Mouse (Mus musculus) stomach, postnatal 0 days (tissue): ENCODE results near the gene Izumo2. TPM values are rescaled to one million over a fixed set of nuclear protein-coding genes. Genes with fewer than 3 reads are reported as not detected.
A peak's percentile ranks its signal among the peaks of the same experiment; 100 is the strongest.
"Not testable (repeated sequence)": the region's sequence is repeated elsewhere in the genome, so short reads cannot be mapped to it uniquely, and the experiment has no call there.

Experiments used
- ATAC-seq: fragments of 200-750 bp; cut with Nextera tagmentation; 2 replicates; pipeline ENCODE4 v1.8.0; 2017; ENCODE audit not compliant: low FRiP score, low TSS enrichment
- DNase-seq: peaks from one replicate; pipeline ENCODE4 v3.0.0-alpha.2; 2016; ENCODE audit warnings: low spot score
- H3K27ac ChIP-seq: fragments of 300-500 bp; sonication (generic); replicated peaks from 2 replicates; pipeline ENCODE4 v1.5.1; 2014; ENCODE audit warnings: mild to moderate bottlenecking, control low read depth
- H3K27me3 ChIP-seq: fragments of 300-500 bp; sonication (generic); 2 replicates; pipeline ENCODE4 v1.6.1; 2014; ENCODE audit warnings: low read length; ENCODE audit not compliant: control insufficient read depth, insufficient read depth
- H3K36me3 ChIP-seq: fragments of 300-500 bp; sonication (generic); 2 replicates; pipeline ENCODE4 v1.6.1; 2014; ENCODE audit warnings: low read length, mixed read lengths; ENCODE audit not compliant: control insufficient read depth, insufficient read depth
- H3K4me1 ChIP-seq: fragments of 300-500 bp; sonication (generic); replicated peaks from 2 replicates; pipeline ENCODE4 v1.6.1; 2014; ENCODE audit warnings: antibody characterized with exemption; ENCODE audit not compliant: control insufficient read depth, insufficient read depth
- H3K4me2 ChIP-seq: fragments of 300-500 bp; sonication (generic); replicated peaks from 2 replicates; pipeline ENCODE4 v1.6.1; 2014; ENCODE audit warnings: low read depth, mild to moderate bottlenecking, control low read depth, moderate library complexity
- H3K4me3 ChIP-seq: fragments of 300-500 bp; sonication (generic); 2 replicates; pipeline ENCODE4 v1.5.1; 2014; ENCODE audit warnings: low read depth, low read length, control low read depth
- H3K9ac ChIP-seq: fragments of 300-500 bp; sonication (generic); 2 replicates; pipeline ENCODE4 v1.6.1; 2014; ENCODE audit warnings: mild to moderate bottlenecking, low read length, control low read depth, mixed read lengths
- H3K9me3 ChIP-seq: fragments of 300-500 bp; sonication (generic); 2 replicates; pipeline ENCODE4 v1.6.1; 2016; ENCODE audit warnings: low read length; ENCODE audit not compliant: control insufficient read depth
- CTCF ChIP-seq: IDR thresholded peaks from 2 replicates; pipeline ENCODE4 v1.5.1; 2016; ENCODE audit warnings: antibody characterized with exemption, low read depth, mild to moderate bottlenecking, moderate library complexity
- EP300 ChIP-seq: optimal IDR thresholded peaks from 2 replicates; pipeline ENCODE3; 2016; ENCODE audit warnings: antibody characterized with exemption
- WGBS: fragments of 180-500 bp; shearing (Covaris S2); extraction: QIAGEN DNeasy Blood & Tissue Kit; methylation state at CpG from one replicate; pipeline ENCODE4 v1.1.7; 2014; 5-methylcytosine and 5-hydroxymethylcytosine counted together
- polyA plus RNA-seq: library from polyadenylated mRNA; unstranded; fragments of >200 nt; fragmentation: Nextera tagmentation; extraction: Ambion mirVana; gene quantifications from 2 replicates; pipeline ENCODE4 v1.2.1, GENCODE M21; 2015

Gene Izumo2
- polyA plus RNA-seq, 1 experiment from 2014 or later, result not detected

DNA sequence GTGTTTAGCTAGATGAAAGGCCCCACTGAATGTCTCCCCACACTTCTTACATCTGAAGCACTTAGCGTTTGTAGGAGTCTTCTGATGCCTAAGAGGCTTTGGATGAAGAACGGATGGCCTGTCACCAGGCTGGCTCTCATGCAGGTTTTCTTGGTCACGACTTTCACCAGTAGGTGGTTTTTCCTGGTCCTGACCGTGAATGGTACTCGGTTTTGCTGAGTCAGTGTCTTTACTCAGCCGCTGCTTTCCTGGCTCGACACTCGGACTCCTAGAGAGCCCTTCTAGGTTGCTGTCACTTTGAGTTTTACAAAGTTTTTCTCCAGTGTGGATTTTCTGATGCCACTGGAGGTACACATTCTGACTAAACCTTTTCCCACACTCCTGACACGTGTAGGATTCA is 25.2 kb downstream of the Izumo2 start:
- no peak overlapping the region for H3K27ac ChIP-seq
- H3K9ac ChIP-seq, result no peak overlapping the region
- no peaks in the 10 kb centered on the region for H3K9me3 ChIP-seq
- H3K4me3 ChIP-seq, result no peak overlapping the region
- WGBS, result 85% methylated on average over 9 of the region's 9 CpGs
- H3K36me3 ChIP-seq, result no peaks in the 10 kb centered on the region
- H3K27me3 ChIP-seq, result no peaks in the 10 kb centered on the region
- ATAC-seq (no peak), DNase-seq (no peak)
- H3K4me1 ChIP-seq, result no peaks in the 10 kb centered on the region
- no peak overlapping the region for H3K4me2 ChIP-seq
- TF ChIP-seq CTCF, result no peak
- no peak for TF ChIP-seq EP300

DNA sequence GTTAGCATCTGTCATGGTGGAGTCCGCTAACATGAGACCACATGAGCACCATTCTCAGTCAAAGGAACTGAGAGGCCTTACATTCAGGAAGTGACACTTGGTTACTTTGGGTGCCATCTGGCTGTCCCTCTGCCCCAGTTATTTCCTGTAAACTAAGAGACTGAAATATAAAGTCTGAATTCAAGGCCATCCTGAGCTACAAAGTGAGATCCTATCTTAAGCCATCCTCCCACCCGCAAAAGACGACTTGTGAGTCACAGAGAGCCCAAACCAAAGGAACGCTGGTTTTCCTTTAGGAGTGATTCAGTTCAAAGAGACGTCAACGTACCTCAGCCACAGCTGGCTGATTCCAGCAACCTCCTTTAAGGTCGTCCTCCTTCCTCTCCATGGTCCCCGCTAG is 32.8 kb downstream of the Izumo2 start:
- H3K4me3 ChIP-seq, result no peak overlapping the region
- WGBS, result 71% methylated on average over 8 of the region's 8 CpGs
- H3K9ac ChIP-seq, result no peak overlapping the region
- no peaks in the 10 kb centered on the region for H3K9me3 ChIP-seq
- H3K4me2 ChIP-seq, result no peak overlapping the region
- no peak for DNase-seq
- TF ChIP-seq CTCF (no peak), EP300 (no peak)
- no peak overlapping the region for H3K27ac ChIP-seq
- no peaks in the 10 kb centered on the region for H3K27me3 ChIP-seq
- no peaks in the 10 kb centered on the region for H3K36me3 ChIP-seq
- ATAC-seq, result no peak
- no peaks in the 10 kb centered on the region for H3K4me1 ChIP-seq

DNA sequence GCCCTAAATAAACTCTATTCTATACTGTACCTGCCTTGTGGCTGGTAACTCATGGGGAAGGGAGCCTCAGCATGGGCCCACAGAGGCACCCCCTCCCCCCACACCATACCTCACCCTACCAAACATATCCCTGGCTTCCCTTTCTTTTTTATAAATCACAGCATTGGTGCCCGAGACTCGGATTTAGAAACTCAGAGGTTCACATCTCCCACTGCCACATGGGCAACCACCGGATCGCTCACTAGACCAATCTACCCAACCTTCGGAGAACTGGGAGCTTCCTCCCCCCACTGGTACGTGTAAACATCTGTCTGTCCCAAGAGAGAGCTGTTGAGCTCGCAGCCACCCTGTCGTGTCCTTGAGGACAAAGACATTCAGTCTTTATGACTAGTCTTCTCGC is 35.7 kb downstream of the Izumo2 start:
- no peak for TF ChIP-seq CTCF
- TF ChIP-seq EP300, result no peak
- ATAC-seq, result no peak
- no peaks in the 10 kb centered on the region for H3K9me3 ChIP-seq
- H3K36me3 ChIP-seq, result no peaks in the 10 kb centered on the region
- H3K27ac ChIP-seq, result no peak overlapping the region
- H3K4me1 ChIP-seq, result no peaks in the 10 kb centered on the region; the same call in 1 of the 2 replicates
- no peak overlapping the region for H3K4me3 ChIP-seq
- no peaks in the 10 kb centered on the region for H3K27me3 ChIP-seq
- H3K4me2 ChIP-seq, result no peak overlapping the region
- DNase-seq, result no peak
- 55% methylated on average over 9 of the region's 9 CpGs for whole genome bisulfite sequencing
- no peak overlapping the region for H3K9ac ChIP-seq

DNA sequence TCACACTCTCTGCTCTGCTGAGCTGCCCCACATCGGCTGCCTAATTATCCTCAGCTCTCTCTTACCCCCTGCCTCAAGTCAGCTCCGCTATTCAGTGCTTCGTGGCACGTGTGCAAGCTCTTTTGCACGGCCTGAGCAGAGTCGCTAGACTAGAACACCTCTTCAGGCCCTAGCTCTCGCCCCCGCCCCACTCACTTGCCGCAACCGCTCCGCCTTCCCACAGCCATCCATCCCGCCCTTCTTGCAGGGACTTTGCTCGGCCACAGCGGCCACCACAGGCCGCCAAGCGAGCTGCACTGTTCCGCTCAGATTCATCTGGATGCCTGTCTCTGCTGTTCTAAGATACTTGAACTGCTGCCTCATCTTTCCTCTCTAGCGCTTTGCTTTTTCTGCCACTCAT is 36.5 kb downstream of the Izumo2 start:
- peak overlapping the region; percentile 47 for H3K9ac ChIP-seq
- no peaks in the 10 kb centered on the region for H3K36me3 ChIP-seq
- H3K4me3 ChIP-seq, result peak overlapping the region; percentile 31
- DNase-seq (peak; percentile 80), ATAC-seq (peak; percentile 45)
- no peaks in the 10 kb centered on the region for H3K27me3 ChIP-seq
- H3K9me3 ChIP-seq, result no peaks in the 10 kb centered on the region
- peak overlapping the region; percentile 70 for H3K4me2 ChIP-seq
- under 1% methylated on average over 18 of the region's 18 CpGs for WGBS
- no peak overlapping the region for H3K27ac ChIP-seq
- TF ChIP-seq CTCF (peak; percentile 86), EP300 (no peak)
- no peaks in the 10 kb centered on the region; the same call in 1 of the 2 replicates for H3K4me1 ChIP-seq

DNA sequence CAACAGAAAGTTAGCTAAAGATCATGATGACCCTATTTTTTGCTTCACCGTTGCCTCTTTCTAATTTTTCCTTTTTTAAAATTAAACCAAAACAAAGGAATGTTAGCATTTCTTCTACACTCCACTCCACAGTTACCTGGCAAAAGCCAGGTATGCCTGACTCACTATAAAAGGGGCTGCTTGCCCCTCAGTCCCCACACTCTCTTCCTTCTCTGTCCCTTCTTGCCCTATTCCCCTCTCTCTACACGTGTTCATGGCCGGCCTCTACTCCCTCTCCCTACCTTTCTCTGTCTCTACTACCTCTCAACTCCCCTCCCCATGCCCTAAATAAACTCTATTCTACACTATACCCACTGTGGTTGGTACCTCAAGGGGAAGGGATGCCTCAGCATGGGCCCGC is 38.6 kb downstream of the Izumo2 start:
- H3K9me3 ChIP-seq, result no peaks in the 10 kb centered on the region
- no peak overlapping the region for H3K27ac ChIP-seq
- WGBS, result 69% methylated on average over 4 of the region's 4 CpGs
- 0 out of 2 replicates have a peak overlapping the region, but pooled peaks have one; percentile 60 for H3K4me2 ChIP-seq
- no peaks in the 10 kb centered on the region for H3K36me3 ChIP-seq
- no peaks in the 10 kb centered on the region for H3K27me3 ChIP-seq
- TF ChIP-seq CTCF, result no peak
- TF ChIP-seq EP300, result no peak
- DNase-seq (no peak), ATAC-seq (no peak)
- no peak overlapping the region for H3K4me3 ChIP-seq
- H3K9ac ChIP-seq, result no peak overlapping the region
- no peaks in the 10 kb centered on the region; the same call in 1 of the 2 replicates for H3K4me1 ChIP-seq

GRCm38 (mm10) chr7:44748101-44749044 is 39.8 kb downstream of the Izumo2 start, which contains the start of gene Vrk3:
Gene Vrk3, plus strand, starts transcription at chr7:44748413.
- Histone ChIP-seq H3K27me3 (no peaks in the 10 kb centered on the region), H3K4me3 (peak within 1 kb of the TSS; percentile 58), H3K27ac (peak within 1 kb of the TSS; percentile 89), H3K9me3 (no peaks in the 10 kb centered on the region), H3K4me1 (no peaks in the 10 kb centered on the region; the same call in 1 of the 2 replicates), H3K36me3 (peaks cover 6% of the 10 kb centered on the region), H3K9ac (peak within 1 kb of the TSS; percentile 62), H3K4me2 (peak within 1 kb of the TSS; percentile 60)
- DNase-seq (peak; percentile 95), ATAC-seq (peak; percentile 98)
- TF ChIP-seq EP300, result peak; percentile 71
- no peak for TF ChIP-seq CTCF
- WGBS, result under 1% methylated on average over 44 of the region's 44 CpGs

- H3K9me3 ChIP-seq, H3K4me2 ChIP-seq, ATAC-seq, H3K4me3 ChIP-seq, H3K9ac ChIP-seq, H3K4me1 ChIP-seq, DNase-seq, H3K27ac ChIP-seq, H3K27me3 ChIP-seq: not testable (repeated sequence)
- WGBS, result 90% methylated on average over 1 of the region's 1 CpGs
- H3K36me3 ChIP-seq, result peaks cover 19% of the 10 kb centered on the region
Measured at GRCm38 (mm10) chr7:44750950-44751349, 42.4 kb downstream of the Izumo2 start, which contains the start of gene Zfp473. Gene Zfp473, minus strand, starts transcription at chr7:44751050.
